Mouse (Mus musculus) liver (tissue): ENCODE measurements around the gene Rbms3.

Experiments
- DNase-seq: peaks from one replicate; pipeline ENCODE4 v3.0.0-alpha.2; 2020; ENCODE audit warnings: mixed read lengths

Gene Rbms3

GRCm38 (mm10) chr9:116566711-116567110, 1063.0 kb downstream of the Rbms3 start:
- no peak for DNase-seq

DNA sequence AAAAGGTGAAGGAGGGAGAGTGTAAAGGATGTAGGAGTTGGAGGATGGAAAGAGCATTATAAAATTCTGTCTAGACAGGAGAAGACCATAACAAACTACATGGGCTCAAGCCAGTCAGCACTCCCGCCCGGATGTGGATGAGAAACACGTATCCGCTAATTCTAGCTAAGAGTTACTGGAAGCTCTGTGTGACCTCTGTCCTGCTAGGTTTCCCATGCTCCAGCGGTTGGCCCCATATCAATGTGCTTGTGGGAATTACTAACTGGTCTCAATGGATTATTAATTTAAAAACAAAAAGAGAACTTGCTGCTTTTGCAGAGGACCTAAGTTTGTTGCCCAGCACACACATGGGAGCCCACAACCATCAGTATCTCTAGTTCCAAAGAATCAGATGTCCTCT, 1071.9 kb downstream of the Rbms3 start:
- no peak for DNase-seq

- no peak for DNase-seq
These were observed 1073.1 kb downstream of the Rbms3 start for GRCm38 (mm10) chr9:116556641-116557040.

- no peak for DNase-seq
These were observed 1076.5 kb downstream of the Rbms3 start for GRCm38 (mm10) chr9:116553181-116553580.

DNA sequence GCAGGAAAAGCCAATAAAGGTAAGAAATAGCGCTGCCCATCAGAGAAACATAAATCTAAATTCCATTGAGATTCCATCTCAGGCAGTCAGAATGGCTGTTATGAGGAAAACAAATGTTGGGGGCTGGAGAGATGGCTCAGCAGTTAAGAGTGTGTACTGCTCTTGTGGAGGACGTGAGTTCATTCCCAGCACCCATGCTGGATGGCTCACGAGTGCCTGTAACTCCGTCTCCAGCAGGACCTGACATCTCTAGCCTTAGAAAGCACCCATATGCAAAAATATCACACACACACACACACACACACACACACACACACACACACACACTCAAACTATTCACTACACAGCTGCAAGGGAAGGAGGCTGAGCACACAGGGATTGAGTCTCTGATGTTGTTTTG, 1083.6 kb downstream of the Rbms3 start:
- DNase-seq: no peak

GRCm38 (mm10) chr9:116542793-116543192, 1086.9 kb downstream of the Rbms3 start:
- no peak for DNase-seq

DNA sequence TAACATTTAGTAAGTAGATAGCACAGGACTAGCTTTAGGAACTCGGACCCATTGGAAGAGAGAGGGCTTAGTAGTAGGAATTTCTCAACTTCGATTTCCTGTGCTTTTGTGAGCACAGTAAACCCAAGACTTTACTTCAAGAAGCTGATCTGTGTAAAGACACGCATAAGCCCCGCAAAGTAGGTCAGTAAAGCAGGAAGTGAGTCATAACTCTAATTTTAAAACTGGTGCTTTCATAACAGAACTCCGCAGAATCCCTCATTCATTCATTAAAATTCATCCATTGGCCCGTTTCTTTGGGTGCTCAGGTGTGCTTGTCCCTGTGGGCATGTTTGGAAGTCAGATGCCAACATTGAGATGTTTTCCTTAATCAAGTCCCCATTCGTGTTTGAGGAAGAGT, 1087.7 kb downstream of the Rbms3 start:
- DNase-seq: no peak

GRCm38 (mm10) chr9:116535709-116536108, 1094.0 kb downstream of the Rbms3 start:
- DNase-seq: peak; percentile 7

DNA sequence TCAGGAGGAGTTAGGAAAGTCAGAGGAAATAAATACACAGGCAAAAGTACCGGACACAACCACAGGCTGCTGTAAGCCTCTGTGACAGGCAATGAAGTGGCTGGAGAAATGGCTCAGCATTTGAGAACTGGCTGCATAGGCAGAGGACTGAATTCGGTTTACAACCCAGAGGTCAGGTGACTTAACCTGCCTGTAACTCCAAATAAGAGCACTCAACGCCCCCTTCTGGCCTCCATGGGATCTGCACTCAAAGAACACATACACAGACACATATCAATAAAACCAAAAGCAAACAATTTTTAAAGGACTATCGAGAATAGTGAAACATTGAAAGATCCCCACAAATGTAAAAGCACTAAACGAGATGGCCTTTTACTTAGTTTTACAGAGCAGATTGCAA, 1096.3 kb downstream of the Rbms3 start:
- DNase-seq: no peak

GRCm38 (mm10) chr9:116531121-116531520, 1098.6 kb downstream of the Rbms3 start:
- DNase-seq: no peak

GRCm38 (mm10) chr9:116524386-116524785, 1105.3 kb downstream of the Rbms3 start:
- DNase-seq: no peak
